Mouse (Mus musculus) monocyte, adult 5-6 weeks (primary cell): Measurements from ENCODE around the gene Plekha6. TPM values are rescaled to one million over a fixed set of nuclear protein-coding genes. Genes with fewer than 3 reads are reported as not detected.

Experiments
- ATAC-seq: fragments of 153-309, 156-312 bp; replicated peaks from 2 replicates; pipeline ENCODE4 v1.8.0; 2017; ENCODE audit warnings: mild to moderate bottlenecking; ENCODE audit not compliant: low TSS enrichment, insufficient number of reproducible peaks, severe bottlenecking, poor library complexity, low FRiP score
- total RNA-seq: library from RNA; stranded (forward); fragments of 200-1000, 200-491, 200-594 nt; gene quantifications from 3 replicates; pipeline ENCODE4 v1.2.3, GENCODE M21; 2017

The Plekha6 gene
- total RNA-seq, 1 experiment from 2014 or later, result 5.7 TPM

- ATAC-seq, result no peak
These were observed 29.1 kb upstream of the Plekha6 start for GRCm38 (mm10) chr1:133134881-133135280.

GRCm38 (mm10) chr1:133135808-133136207 is 28.2 kb upstream of the Plekha6 start:
- no peak for ATAC-seq

GRCm38 (mm10) chr1:133138401-133138800 is 25.6 kb upstream of the Plekha6 start:
- ATAC-seq, result no peak

GRCm38 (mm10) chr1:133146014-133147009 is 17.7 kb upstream of the Plekha6 start:
- ATAC-seq, result peak; percentile 92

- no peak for ATAC-seq
These were observed 16.7 kb upstream of the Plekha6 start for GRCm38 (mm10) chr1:133147324-133147723.

GRCm38 (mm10) chr1:133148122-133148521 is 15.9 kb upstream of the Plekha6 start:
- no peak for ATAC-seq

GRCm38 (mm10) chr1:133150556-133150955 is 13.5 kb upstream of the Plekha6 start:
- ATAC-seq, result no peak

GRCm38 (mm10) chr1:133152213-133152612 is 11.8 kb upstream of the Plekha6 start:
- ATAC-seq, result no peak

GRCm38 (mm10) chr1:133155270-133155669 is 8.7 kb upstream of the Plekha6 start:
- ATAC-seq, result no peak

GRCm38 (mm10) chr1:133159128-133159564 is 4.9 kb upstream of the Plekha6 start:
- ATAC-seq, result peak; percentile 51; the same call in 1 of the 2 replicates

GRCm38 (mm10) chr1:133161559-133161958 is 2.5 kb upstream of the Plekha6 start:
- ATAC-seq, result no peak

- ATAC-seq, result no peak
These were observed 2.0 kb upstream of the Plekha6 start for GRCm38 (mm10) chr1:133162046-133162445.

- no peak for ATAC-seq
These were observed 1.0 kb upstream of the Plekha6 start for GRCm38 (mm10) chr1:133162981-133163380.

- no peak for ATAC-seq
These were observed 591 bp downstream of the Plekha6 start for GRCm38 (mm10) chr1:133164591-133165011.

- ATAC-seq, result no peak
These were observed 1.1 kb downstream of the Plekha6 start for GRCm38 (mm10) chr1:133165111-133165510.

- no peak for ATAC-seq
These were observed 4.5 kb downstream of the Plekha6 start for GRCm38 (mm10) chr1:133168318-133169060.

GRCm38 (mm10) chr1:133170196-133170595 is 6.2 kb downstream of the Plekha6 start:
- ATAC-seq, result no peak

GRCm38 (mm10) chr1:133171357-133171756 is 7.3 kb downstream of the Plekha6 start:
- ATAC-seq, result no peak

- ATAC-seq, result peak; percentile 62
These were observed 11.1 kb downstream of the Plekha6 start for GRCm38 (mm10) chr1:133175150-133175549.
